Mouse (Mus musculus): ENCODE data around the gene C7.
"Not testable (repeated sequence)": the region's sequence is repeated elsewhere in the genome, so short reads cannot be mapped to it uniquely, and the experiment has no call there.

C7 gene

GRCm38 (mm10) chr15:5063635-5064034 lies at the start of gene C7:
Gene C7, minus strand, starts transcription at chr15:5063740.
- DNase-seq: no peak

DNA sequence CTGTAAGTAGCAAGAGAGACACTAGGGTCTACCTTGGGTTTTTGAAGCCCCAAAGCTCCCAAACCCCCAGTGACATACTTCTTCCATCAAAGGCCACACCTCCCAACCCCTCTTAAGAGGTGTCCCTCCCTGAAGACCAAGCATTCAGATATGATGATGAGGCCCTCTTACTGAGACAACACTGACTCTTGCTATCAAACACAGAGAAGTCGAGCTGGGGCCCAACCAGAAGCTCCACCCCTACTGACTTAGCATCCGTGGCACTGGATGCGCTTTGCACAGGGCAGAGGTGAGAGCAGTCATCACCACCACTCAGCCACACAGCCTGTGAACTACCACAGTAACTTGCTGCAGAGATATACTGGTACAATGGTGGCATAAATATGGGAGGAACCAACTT lies 49.1 kb upstream of the C7 start:
- DNase-seq: no peak

GRCm38 (mm10) chr15:5108655-5109040 lies 45.1 kb upstream of the C7 start:
- no peak for DNase-seq

DNA sequence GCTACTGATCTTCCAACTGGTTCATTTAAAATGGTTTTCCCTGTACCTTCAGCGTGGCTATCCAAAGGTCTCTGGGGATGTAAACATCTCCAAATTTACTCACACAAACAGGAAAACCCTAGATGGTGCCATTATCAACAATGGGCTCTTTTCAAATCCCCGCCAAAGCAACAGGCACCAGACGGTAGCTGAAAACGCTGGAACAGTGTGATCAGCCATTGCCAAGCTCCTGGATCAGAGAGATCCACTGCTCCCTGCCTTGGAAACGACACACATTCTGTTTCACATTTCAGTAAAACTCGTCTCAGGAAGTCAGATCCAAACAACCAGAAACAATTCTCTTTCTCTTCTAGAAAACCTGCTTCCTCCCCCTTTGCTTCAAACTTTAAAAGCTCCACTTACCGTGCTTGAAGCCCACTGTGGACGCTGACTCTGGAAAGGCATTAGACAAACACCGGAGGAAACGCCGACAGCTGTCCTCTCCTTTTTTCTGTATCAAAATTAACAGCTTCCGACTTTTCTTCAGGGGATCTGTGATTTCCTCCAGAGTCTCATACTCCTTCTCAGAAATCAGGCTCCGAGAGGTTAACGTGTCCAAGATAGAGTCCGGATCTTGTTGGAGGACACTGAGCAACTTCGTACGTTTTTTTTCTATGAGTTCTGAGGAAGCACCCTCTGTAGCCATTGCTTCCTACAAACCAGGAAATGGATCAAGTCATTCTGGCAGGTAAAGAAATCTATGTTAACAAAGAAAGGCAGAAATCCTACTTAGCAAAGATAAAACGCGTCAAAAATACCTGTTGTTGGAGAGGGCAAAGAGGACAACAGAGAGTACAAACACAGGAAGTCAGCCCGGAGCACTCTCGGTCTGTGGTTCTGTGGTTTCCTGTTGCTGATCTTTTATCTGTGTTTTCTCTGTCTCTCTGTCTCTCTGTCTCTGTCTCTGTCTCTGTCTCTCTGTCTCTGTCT lies 44.4 kb upstream of the C7 start, which contains the start of gene Card6:
Gene Card6 (minus strand): TSS at position 854 of the 969 bp plus-strand sequence.
- no peak for DNase-seq

- peak; percentile 44 for DNase-seq
These were observed 42.8 kb upstream of the C7 start for GRCm38 (mm10) chr15:5106293-5106692.

DNA sequence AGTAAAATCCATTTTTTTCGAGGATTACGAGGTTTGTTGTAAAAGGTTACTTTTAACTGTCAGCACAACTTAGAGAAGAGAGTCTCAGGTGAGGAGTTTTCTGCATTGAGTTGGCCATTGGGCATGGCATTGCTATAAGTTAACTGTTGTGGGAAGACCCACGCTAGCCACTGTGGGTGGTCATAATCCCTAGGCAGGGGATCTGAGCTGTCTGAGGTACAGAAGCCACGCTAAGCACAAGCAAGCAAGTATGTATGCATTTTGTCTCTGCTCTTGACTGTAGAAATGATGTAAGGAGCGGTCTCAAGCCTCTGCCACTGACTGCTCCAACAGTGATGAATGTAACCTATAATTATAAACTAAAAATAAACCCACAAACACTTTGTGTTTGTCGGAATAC lies 42.4 kb upstream of the C7 start:
- DNase-seq: no peak

GRCm38 (mm10) chr15:5102312-5102711 lies 38.8 kb upstream of the C7 start:
- DNase-seq: no peak

DNA sequence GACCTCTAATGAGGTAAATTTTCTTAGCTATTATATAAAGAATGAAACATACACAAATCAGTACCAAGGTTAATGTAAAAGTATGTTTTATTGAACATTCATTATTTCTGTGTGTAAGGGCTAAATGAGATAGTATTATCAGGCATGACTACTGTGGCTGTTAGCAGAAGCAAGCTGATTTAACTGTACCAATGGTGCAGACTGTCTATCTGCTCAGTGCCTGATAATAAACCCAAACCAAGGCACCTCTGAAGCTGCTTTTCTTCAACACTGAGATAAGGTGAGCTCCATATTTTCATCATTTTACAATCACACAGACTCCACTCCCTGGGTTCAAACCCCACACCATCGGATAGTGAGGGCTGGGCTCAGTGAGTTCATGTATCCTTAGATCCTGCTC lies 33.8 kb upstream of the C7 start:
- no peak for DNase-seq

DNA sequence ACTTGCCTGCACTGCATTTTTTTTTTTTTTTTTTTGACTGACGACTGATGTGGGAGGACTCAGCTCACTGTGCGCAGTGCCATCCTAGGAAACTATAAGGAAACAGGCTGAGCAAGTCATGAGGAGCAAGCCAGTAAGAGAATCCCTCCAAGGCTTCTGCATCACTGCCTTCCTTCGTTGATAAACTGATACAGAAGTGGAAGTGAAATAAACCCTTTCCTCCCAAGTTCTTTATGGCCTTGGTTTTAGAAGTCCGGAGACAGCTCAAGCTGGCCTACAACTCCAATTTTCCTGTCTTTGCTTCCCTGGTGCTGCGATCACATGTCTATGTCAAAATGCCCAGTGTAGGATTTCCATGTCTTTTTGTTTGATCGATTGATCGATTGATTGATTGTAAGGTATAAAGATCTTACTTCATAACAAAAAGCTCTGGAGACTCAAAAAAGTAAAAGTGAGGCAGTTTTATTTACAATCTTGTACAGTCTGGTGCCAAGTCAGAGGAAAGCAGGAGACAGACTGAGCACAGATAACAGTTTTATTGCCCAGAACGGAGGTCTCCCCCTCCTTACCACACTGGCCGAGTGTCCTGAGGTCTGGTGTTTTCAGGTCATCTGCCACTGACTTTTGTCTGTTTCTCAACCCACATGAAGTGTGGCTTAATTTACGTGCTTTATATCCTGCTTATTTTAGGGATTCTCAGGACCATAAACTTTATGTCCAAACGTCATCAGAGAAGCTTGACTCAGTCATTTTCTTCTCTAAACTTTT lies 32.2 kb upstream of the C7 start:
- no peak for DNase-seq

DNA sequence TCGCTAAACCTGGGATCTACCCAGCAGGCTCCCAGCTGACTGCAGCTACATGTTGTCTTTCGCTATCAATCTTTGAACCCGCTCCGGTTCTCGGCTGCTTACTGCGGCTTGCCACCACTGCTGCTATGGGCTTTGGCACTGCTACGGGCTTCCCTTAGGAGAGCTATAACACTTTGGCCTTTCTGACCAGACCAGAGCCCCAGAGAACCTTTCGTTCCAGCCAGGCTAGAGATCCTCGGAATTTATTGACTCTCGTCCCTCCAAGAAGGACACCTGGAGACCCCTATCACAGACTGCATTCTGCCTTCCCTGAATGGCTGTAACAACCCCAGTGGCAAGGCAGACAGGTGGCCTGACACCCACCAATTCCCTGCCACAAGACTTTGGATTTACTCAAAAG lies 26.6 kb upstream of the C7 start:
- no peak for DNase-seq

DNA sequence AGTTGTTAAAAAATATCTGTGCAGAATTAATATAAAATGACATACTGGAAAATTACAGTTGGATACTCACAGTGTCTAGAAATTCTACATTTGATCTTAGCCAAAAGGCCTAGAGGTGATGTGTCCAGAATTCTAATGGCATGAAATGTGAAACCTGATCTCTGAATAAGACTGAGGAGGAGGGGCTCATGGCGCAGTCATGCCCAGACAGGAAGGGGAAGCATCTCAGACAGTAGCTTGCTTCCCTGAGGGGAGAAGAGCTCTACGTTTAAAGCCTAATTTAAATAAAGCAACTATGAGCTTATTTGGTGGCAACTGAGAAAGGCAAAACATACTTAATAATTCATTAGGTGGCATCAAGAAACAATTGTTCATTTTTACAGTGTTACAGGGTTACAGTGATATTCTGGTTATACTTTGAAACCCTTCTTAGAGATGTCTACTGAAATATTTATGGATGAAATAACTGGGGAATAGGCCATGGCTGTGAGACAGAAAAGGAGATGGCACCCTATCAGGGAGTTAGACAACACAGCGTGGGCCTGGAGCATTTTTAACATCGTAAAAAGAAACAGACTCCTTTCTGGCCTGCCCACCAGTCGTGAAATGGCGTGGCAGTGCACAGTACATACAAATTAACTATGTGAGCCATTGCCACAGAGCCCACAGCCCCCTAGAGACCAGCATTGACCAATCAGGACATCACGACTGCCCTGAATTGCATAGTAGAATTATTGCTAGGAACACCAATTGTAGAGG lies 25.5 kb upstream of the C7 start:
- no peak for DNase-seq

DNA sequence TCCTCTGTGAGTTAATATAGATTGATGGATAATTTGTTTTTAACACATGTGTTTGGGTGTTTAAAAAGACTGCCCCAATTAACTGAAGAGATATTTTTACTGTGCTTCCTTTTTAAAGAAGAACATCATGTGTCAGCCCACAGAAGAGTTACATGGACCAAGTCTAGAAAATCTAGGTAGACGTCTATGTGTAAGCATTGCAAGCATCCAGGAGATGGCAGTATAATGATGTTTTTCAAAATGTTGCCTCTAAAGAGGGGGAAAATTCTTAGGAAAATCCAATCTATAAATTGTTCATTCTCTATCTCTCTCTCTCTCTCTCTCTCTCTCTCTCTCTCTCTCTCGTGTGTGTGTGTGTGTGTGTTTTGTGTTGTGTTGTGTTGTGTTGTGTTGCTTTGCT lies 22.6 kb upstream of the C7 start:
- peak; percentile 35 for DNase-seq

GRCm38 (mm10) chr15:5081235-5081634 lies 17.7 kb upstream of the C7 start:
- DNase-seq: no peak

- DNase-seq: peak; percentile 66
These were observed 5.4 kb upstream of the C7 start for GRCm38 (mm10) chr15:5068801-5069518.

DNA sequence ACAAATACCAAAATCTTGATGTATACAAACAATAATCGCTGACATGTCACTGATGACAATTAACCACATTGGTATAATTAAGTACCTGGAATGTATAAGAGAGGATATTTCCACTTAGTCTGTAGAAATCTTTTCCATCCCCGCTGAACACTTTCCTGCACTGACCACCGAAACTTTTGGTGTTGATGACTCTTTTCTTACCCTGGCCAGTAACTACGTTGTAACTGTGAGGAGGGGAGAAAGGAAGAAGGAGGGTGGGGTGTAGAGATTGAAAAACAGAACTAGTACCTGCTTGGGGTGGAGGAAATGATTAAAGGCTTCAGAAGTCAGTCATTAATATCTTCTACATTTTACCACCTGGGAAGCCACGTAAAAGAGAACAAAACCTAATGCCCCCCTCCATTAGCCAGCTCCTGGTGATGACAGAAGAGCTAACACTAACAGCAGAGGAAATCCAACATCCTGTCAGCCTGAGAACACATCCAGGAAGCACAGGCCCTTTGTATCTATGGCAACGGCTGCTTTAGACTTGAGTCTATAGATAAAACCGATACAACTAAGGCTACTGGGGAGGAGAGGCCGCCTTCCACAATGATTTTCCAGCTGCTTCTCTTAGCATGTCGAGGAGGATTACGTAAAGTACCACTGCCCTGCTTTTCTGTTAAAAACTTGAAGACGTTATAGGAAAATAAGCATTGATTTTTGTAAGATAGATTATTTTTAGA lies 17.8 kb downstream of the C7 start:
- DNase-seq: peak; percentile 4

DNA sequence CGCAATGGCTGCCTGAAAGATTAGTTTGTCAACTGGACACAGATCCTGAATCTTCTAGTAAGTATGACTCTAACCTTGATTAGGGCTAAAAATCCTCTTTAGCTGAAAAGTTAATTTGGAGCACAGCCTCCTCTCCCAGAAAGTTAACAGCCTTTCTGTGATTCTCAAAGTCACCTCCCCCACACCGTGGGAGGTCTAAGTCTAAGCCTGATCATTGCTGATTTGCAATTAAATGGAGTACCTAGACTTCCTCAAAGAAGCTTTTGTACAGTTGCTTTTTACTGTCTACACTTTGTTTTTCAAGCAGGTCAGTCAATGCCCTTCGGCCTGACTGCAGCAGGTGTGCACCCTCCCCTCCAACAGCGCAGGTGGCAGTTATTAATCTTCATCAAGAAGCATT lies 34.3 kb downstream of the C7 start:
- DNase-seq: no peak

DNA sequence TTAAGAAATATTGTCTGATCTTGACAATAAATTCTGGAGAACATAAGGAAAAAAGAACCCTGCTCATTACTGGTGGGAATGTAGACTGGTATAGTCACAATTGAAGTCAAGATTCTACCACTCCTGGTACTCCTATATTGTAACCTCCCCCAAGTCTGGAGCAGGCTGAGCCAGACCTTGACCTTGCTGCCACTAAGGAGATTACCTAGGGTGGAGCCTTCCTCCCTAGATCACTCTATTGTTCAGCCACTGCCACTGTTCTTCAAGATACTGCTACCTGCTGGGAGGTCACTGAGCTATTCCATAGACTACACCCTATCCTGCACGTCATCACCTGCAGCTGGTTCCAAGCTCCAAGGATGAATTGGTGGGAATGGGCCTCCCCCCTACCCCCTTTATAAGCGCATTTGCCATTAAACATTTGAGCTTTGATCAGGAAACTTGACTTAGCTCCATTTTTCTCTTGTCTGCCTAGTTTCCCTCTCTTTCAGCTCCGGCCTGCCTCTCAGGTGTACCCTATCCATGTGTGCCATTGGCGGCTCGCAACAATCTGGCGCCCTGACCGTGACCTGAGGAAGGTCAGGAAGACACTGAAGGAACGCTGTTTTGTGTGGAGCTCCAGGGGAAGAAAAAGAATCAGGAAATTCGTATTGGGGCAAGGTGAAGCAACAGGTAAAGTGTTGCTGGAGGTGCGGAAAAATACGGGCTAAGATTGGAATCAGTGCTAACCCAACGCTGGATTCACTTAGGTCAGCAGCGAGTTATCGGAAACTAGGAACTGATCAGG lies 39.9 kb downstream of the C7 start:
- not testable (repeated sequence) for DNase-seq

GRCm38 (mm10) chr15:5009644-5010107 lies 53.9 kb downstream of the C7 start:
- no peak for DNase-seq

DNA sequence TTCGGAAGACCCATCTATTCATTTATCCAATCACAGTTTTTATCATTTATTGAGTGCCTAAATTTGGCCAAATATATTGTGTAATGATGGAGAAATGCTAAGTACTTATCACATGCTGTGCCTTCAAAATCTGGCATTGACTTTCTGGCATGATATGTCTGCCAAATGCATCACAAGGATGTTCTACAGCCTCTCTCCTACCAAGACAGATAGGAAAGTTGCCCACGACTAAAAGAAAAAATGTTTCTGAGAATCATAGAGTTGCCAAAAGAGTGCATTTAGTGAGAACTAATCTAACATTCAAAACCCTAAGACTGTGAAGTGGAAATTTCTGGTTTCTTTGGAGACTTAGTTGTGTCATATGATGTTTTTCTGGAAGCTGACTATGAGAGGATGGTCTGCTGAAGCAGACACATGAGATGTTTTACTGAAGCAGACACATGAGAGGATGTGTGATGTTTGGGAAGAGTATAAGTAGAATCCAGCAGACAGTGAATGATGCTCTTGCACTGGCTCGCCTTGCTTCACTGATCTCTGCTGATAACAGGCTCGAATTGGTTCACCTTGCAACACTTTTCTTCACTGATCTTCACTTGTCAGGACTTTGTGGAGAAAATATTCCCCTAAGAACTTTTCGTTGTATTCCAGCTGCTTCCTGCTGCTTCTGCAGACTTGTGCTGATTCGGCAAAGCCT lies 59.9 kb downstream of the C7 start:
- no peak for DNase-seq

DNA sequence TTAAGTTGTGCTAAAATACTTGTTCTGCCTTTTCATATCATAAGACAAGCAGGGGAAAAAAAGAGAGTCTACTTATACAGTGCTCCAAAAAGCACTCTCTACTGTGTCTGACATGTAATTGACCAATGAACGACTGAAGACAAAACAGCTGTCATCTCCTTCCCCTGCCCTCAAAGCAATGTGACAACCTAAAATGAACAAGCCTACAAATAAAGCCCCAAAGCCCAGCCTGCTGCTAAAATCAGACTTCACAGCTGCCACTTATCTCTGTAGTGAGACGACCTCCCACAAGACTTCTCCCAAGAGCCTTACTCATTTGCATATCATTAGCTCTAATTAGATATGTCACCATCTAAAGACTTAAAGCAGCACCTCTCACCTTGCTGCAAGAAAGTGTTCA lies 60.6 kb downstream of the C7 start:
- DNase-seq: peak; percentile 4

Data from retina, postnatal 1 day (tissue).